Mouse (Mus musculus) MEL (cell line): ENCODE data around the gene Me1. TPM values are rescaled to one million over a fixed set of nuclear protein-coding genes. Genes with fewer than 3 reads are reported as not detected.
"Not testable (repeated sequence)": the region's sequence is repeated elsewhere in the genome, so short reads cannot be mapped to it uniquely, and the experiment has no call there.

Experiments used
- DNase-seq: peaks from one replicate; pipeline ENCODE4 v3.0.0; 2011; ENCODE audit warnings: low read depth, low spot score
- H3K27ac ChIP-seq: 2 replicates; pipeline ENCODE4 v1.5.1; 2012; ENCODE audit warnings: low read depth, mild to moderate bottlenecking, control low read depth, low read length, moderate library complexity; ENCODE audit not compliant: control insufficient read depth
- H3K27me3 ChIP-seq, 2 experiments: fragments of 150-350 bp in 1 of 2; sonication (generic) in 1 of 2; 2 replicates each; pipeline ENCODE4 v1.6.1; 2012; ENCODE audit warnings: low read length in 2 of 2, mild to moderate bottlenecking in 2 of 2, improper control_type of control experiment in 1 of 2, moderate library complexity in 1 of 2; ENCODE audit not compliant: insufficient read depth in 2 of 2, control insufficient read depth in 1 of 2
- H3K36me3 ChIP-seq, 2 experiments: 2 replicates each; pipeline ENCODE4 v1.6.1; 2012 to 2014; ENCODE audit warnings: low read length in 2 of 2, improper control_type of control experiment in 1 of 2, inconsistent platforms in 1 of 2, mild to moderate bottlenecking in 1 of 2; ENCODE audit not compliant: insufficient read depth in 2 of 2, control insufficient read depth in 1 of 2
- H3K4me1 ChIP-seq, 2 experiments: fragments of 150-350 bp in 1 of 2; sonication (generic) in 1 of 2; 2 replicates each; pipeline ENCODE4 v1.6.1; 2012; ENCODE audit warnings: low read length in 2 of 2, improper control_type of control experiment in 1 of 2, mild to moderate bottlenecking in 1 of 2; ENCODE audit not compliant: insufficient read depth in 2 of 2, control insufficient read depth in 1 of 2
- H3K4me3 ChIP-seq, 2 experiments: fragments of 150-350 bp in 1 of 2; sonication (generic) in 1 of 2; 2 replicates each; pipeline ENCODE4 v1.5.1; 2012; ENCODE audit warnings: low read depth in 2 of 2, low read length in 2 of 2, mild to moderate bottlenecking in 2 of 2, moderate library complexity in 2 of 2, control low read depth in 1 of 2, improper control_type of control experiment in 1 of 2; ENCODE audit not compliant: control insufficient read depth in 1 of 2, insufficient read depth in 1 of 2
- H3K79me2 ChIP-seq: 2 replicates; pipeline ENCODE4 v1.6.1; 2012; ENCODE audit warnings: mild to moderate bottlenecking, low read length, moderate library complexity; ENCODE audit not compliant: control insufficient read depth, poor library complexity, insufficient read depth
- H3K9ac ChIP-seq: 2 replicates; pipeline ENCODE4 v1.6.1; 2012; ENCODE audit warnings: low read depth, mild to moderate bottlenecking, control low read depth, low read length, moderate library complexity; ENCODE audit not compliant: control insufficient read depth, poor library complexity, severe bottlenecking
- H3K9me3 ChIP-seq: fragments of 150-350 bp; sonication (generic); replicated peaks from 2 replicates; pipeline ENCODE4 v1.6.1; 2012; ENCODE audit warnings: mild to moderate bottlenecking, low read length, improper control_type of control experiment, moderate library complexity; ENCODE audit not compliant: insufficient read depth
- BHLHE40 ChIP-seq: IDR thresholded peaks from 2 replicates; pipeline ENCODE4 v1.6.1; 2012; ENCODE audit warnings: low read depth, mild to moderate bottlenecking, inconsistent platforms, low read length, improper control_type of control experiment, borderline replicate concordance
- CTCF ChIP-seq, 3 experiments: IDR thresholded peaks in 2 of 3; conservative IDR thresholded peaks in 1 of 3; 2 replicates each; pipeline ENCODE4 v1.5.1; 2011 to 2012; ENCODE audit warnings: low read length in 3 of 3, low read depth in 2 of 3, mild to moderate bottlenecking in 2 of 3, improper control_type of control experiment in 1 of 3, inconsistent platforms in 1 of 3, mixed read lengths in 1 of 3, moderate library complexity in 1 of 3; ENCODE audit not compliant: control insufficient read depth in 1 of 3, insufficient read depth in 1 of 3, poor library complexity in 1 of 3, severe bottlenecking in 1 of 3
- E2F4 ChIP-seq: IDR thresholded peaks from 2 replicates; pipeline ENCODE4 v1.6.1; 2011; ENCODE audit warnings: low read depth, low read length, improper control_type of control experiment, borderline replicate concordance
- EP300 ChIP-seq, 2 experiments: IDR thresholded peaks; 2 replicates each; pipeline ENCODE4 v1.6.1; 2011; ENCODE audit warnings: improper control_type of control experiment in 2 of 2, low read length in 2 of 2, low read depth in 1 of 2, mild to moderate bottlenecking in 1 of 2
- ETS1 ChIP-seq: IDR thresholded peaks from 2 replicates; pipeline ENCODE4 v1.6.1; 2012; ENCODE audit warnings: low read depth, mild to moderate bottlenecking, inconsistent platforms, low read length, improper control_type of control experiment, moderate library complexity
- MAFK ChIP-seq: IDR thresholded peaks from 2 replicates; pipeline ENCODE4 v1.6.1; 2011; ENCODE audit warnings: low read depth, mild to moderate bottlenecking, low read length, improper control_type of control experiment, borderline replicate concordance
- MAZ ChIP-seq: IDR thresholded peaks from 2 replicates; pipeline ENCODE4 v1.6.1; 2012; ENCODE audit warnings: low read depth, mild to moderate bottlenecking, inconsistent platforms, low read length, improper control_type of control experiment
- MEF2A ChIP-seq: IDR thresholded peaks from 2 replicates; pipeline ENCODE4 v1.6.1; 2014; ENCODE audit warnings: low read depth, mild to moderate bottlenecking, inconsistent platforms, low read length, improper control_type of control experiment; ENCODE audit not compliant: poor library complexity, insufficient replicate concordance, severe bottlenecking; ENCODE audit errors: extremely low read depth
- MXI1 ChIP-seq: IDR thresholded peaks from 2 replicates; pipeline ENCODE4 v1.6.1; 2011; ENCODE audit warnings: mild to moderate bottlenecking, low read depth, low read length, improper control_type of control experiment
- NRF1 ChIP-seq: IDR thresholded peaks from 2 replicates; pipeline ENCODE4 v1.6.1; 2014; ENCODE audit warnings: low read depth, mild to moderate bottlenecking, inconsistent platforms, low read length, improper control_type of control experiment, moderate library complexity; ENCODE audit not compliant: poor library complexity, insufficient read depth, severe bottlenecking
- POLR2AphosphoS5 ChIP-seq: IDR thresholded peaks from 2 replicates; pipeline ENCODE4 v1.6.1; 2012; ENCODE audit warnings: low read depth, borderline replicate concordance, mild to moderate bottlenecking, inconsistent platforms, low read length, moderate library complexity, mixed read lengths
- RAD21 ChIP-seq: IDR thresholded peaks from 2 replicates; pipeline ENCODE4 v1.6.1; 2011; ENCODE audit warnings: mild to moderate bottlenecking, low read depth, low read length, improper control_type of control experiment
- SMC3 ChIP-seq: IDR thresholded peaks from 2 replicates; pipeline ENCODE4 v1.6.1; 2011; ENCODE audit warnings: low read depth, low read length, improper control_type of control experiment
- UBTF ChIP-seq: IDR thresholded peaks from 2 replicates; pipeline ENCODE4 v1.6.1; 2012; ENCODE audit warnings: low read depth, mild to moderate bottlenecking, inconsistent platforms, low read length, improper control_type of control experiment, moderate library complexity, borderline replicate concordance; ENCODE audit not compliant: insufficient read depth
- ZC3H11A ChIP-seq: IDR thresholded peaks from 2 replicates; pipeline ENCODE4 v1.6.1; 2012; ENCODE audit warnings: low read depth, mild to moderate bottlenecking, inconsistent platforms, low read length, improper control_type of control experiment
- polyA plus RNA-seq, 2 experiments: library from polyadenylated mRNA; stranded (reverse) in 1 of 2; unstranded in 1 of 2; fragments of >175 nt in 1 of 2; fragments of >200 nt in 1 of 2; gene quantifications; 2 replicates each; pipeline versions ENCODE4 v1.2.1 to v1.2.4; 2012; ENCODE audit warnings: low replicate concordance in 2 of 2, low read depth in 1 of 2; ENCODE audit not compliant: insufficient read length in 2 of 2, insufficient read depth in 1 of 2, missing spikeins in 1 of 2
- total RNA-seq: library from RNA; depleted of rRNA; stranded (reverse); fragments of 300-350 nt; gene quantifications from 2 replicates; pipeline ENCODE4 v1.2.3, GENCODE M21; 2012

Me1 gene
- total and polyA plus RNA-seq, 3 experiments, result 7.1 to 123 (median 23.4) TPM

- TF ChIP-seq UBTF (no peak), POLR2AphosphoS5 (no peak)
- no peak overlapping the region for H3K9ac ChIP-seq
- no peak overlapping the region for H3K4me3 ChIP-seq
- no peaks in the 10 kb centered on the region for H3K9me3 ChIP-seq
- no peak overlapping the region for H3K27ac ChIP-seq
- DNase-seq, result no peak
- H3K36me3 ChIP-seq, result peaks cover 0 to 8% of the 10 kb centered on the region in 2 experiments; a peak in 2 of 4 replicates
- H3K27me3 ChIP-seq, result no peaks in the 10 kb centered on the region
- H3K4me1 ChIP-seq, result no peaks in the 10 kb centered on the region
- H3K79me2 ChIP-seq, result no peaks in the 10 kb centered on the region
Measured at GRCm38 (mm10) chr9:86599723-86600303, 95.9 kb downstream of the Me1 start.

- not testable (repeated sequence) for H3K4me3 ChIP-seq, DNase-seq, H3K27me3 ChIP-seq, H3K4me1 ChIP-seq, H3K79me2 ChIP-seq, H3K9me3 ChIP-seq, H3K27ac ChIP-seq, H3K9ac ChIP-seq
- H3K36me3 ChIP-seq, result peaks cover 0 to 10% of the 10 kb centered on the region in 2 experiments; a peak in 2 of 4 replicates
Measured at GRCm38 (mm10) chr9:86596983-86597382, 98.8 kb downstream of the Me1 start.

- H3K79me2 ChIP-seq, DNase-seq, H3K9ac ChIP-seq, H3K4me3 ChIP-seq, H3K9me3 ChIP-seq, H3K4me1 ChIP-seq, H3K27ac ChIP-seq, H3K27me3 ChIP-seq: not testable (repeated sequence)
- peaks cover 0 to 12% of the 10 kb centered on the region in 2 experiments; a peak in 2 of 4 replicates for H3K36me3 ChIP-seq
Measured at GRCm38 (mm10) chr9:86594357-86594767, 101.4 kb downstream of the Me1 start.

GRCm38 (mm10) chr9:86592676-86593668, 102.8 kb downstream of the Me1 start:
- DNase-seq, result peak; percentile 42
- Histone ChIP-seq H3K4me1 (no peaks in the 10 kb centered on the region), H3K79me2 (no peaks in the 10 kb centered on the region), H3K36me3 (peaks cover 0 to 12% of the 10 kb centered on the region in 2 experiments; a peak in 2 of 4 replicates), H3K27me3 (no peaks in the 10 kb centered on the region), H3K9ac (no peak overlapping the region), H3K27ac (no peak overlapping the region), H3K4me3 (no peak overlapping the region), H3K9me3 (no peaks in the 10 kb centered on the region)
- TF ChIP-seq MEF2A (no peak), ZC3H11A (peak; percentile 17; the same call in 1 of the 2 replicates), NRF1 (no peak), MAFK (no peak), EP300 (IDR thresholded peaks at IDR 0.05; ENCODE audit: low read depth in 1 of 2, low read length in 2 of 2) (no peak), UBTF (no peak), RAD21 (peak; percentile 73), ETS1 (no peak), CTCF (IDR thresholded peaks at IDR 0.05 in 2 of 3, conservative IDR thresholded peaks at IDR 0.05 in 1 of 3; ENCODE audit: control insufficient read depth in 1 of 3, insufficient read depth in 1 of 3, low read depth in 2 of 3, low read length in 3 of 3, poor library complexity in 1 of 3, severe bottlenecking in 1 of 3) (peak in 2 of 3 experiments; percentile 30 to 64; a peak in 3 of 6 replicates), MAZ (no peak), MXI1 (no peak), BHLHE40 (no peak), E2F4 (no peak), POLR2AphosphoS5 (no peak), SMC3 (peak; percentile 59)
